Mouse (Mus musculus) layer of hippocampus, postnatal 36 days (tissue): ENCODE results near the gene Iyd. TPM values are rescaled to one million over a fixed set of nuclear protein-coding genes. Genes with fewer than 3 reads are reported as not detected.
A peak's percentile ranks its signal among the peaks of the same experiment; 100 is the strongest.

Source experiments
- DNase-seq, 2 experiments: peaks; one replicate each; pipeline ENCODE4 v3.0.0; 2022
- total RNA-seq, 2 experiments: library from RNA; stranded (reverse); gene quantifications; 2 replicates each; pipeline ENCODE4 v1.2.3; 2021

The Iyd gene
- total RNA-seq, 2 experiments from 2014 or later: 7.6 to 9.5 TPM

GRCm38 (mm10) chr10:3555128-3555527 is 15.1 kb downstream of the Iyd start:
- no peak for DNase-seq

- no peak for DNase-seq
Observed at GRCm38 (mm10) chr10:3556538-3556937, 16.5 kb downstream of the Iyd start.

- no peak for DNase-seq
Observed at GRCm38 (mm10) chr10:3559136-3559535, 19.1 kb downstream of the Iyd start.

- DNase-seq: no peak
Observed at GRCm38 (mm10) chr10:3562165-3562564, 22.1 kb downstream of the Iyd start.

- no peak for DNase-seq
Observed at GRCm38 (mm10) chr10:3565126-3565525, 25.1 kb downstream of the Iyd start.

- no peak for DNase-seq
Observed at GRCm38 (mm10) chr10:3567821-3568220, 27.8 kb downstream of the Iyd start.

- DNase-seq: peak; percentile 13 to 35
Observed at GRCm38 (mm10) chr10:3572723-3573649, 32.9 kb downstream of the Iyd start.

GRCm38 (mm10) chr10:3573905-3574500 is 34.0 kb downstream of the Iyd start:
- no peak for DNase-seq

GRCm38 (mm10) chr10:3590632-3591031 is 50.6 kb downstream of the Iyd start:
- no peak for DNase-seq

GRCm38 (mm10) chr10:3591790-3592189 is 51.8 kb downstream of the Iyd start:
- no peak for DNase-seq

- DNase-seq: no peak
Observed at GRCm38 (mm10) chr10:3596697-3597096, 56.7 kb downstream of the Iyd start.

GRCm38 (mm10) chr10:3597760-3598159 is 57.7 kb downstream of the Iyd start:
- no peak for DNase-seq

Other genes starting within 250 kb of the Iyd start
- gene Ppp1r14c, start 174.2 kb upstream of the Iyd start, total RNA-seq: 10 to 100 TPM; 24.1 to 25.2 TPM
- gene Plekhg1, start 200.1 kb downstream of the Iyd start, total RNA-seq: 10 to 100 TPM; 17.7 to 20.2 TPM